Mouse (Mus musculus) midbrain, embryonic 12.5 days (tissue): ENCODE data around the gene Ddost. TPM values are rescaled to one million over a fixed set of nuclear protein-coding genes. Genes with fewer than 3 reads are reported as not detected.

Source experiments
- ATAC-seq: fragments of 200-750 bp; cut with Nextera tagmentation; 2 replicates; pipeline ENCODE4 v1.8.0; 2017; ENCODE audit warnings: low read depth, moderate TSS enrichment, moderate library complexity; ENCODE audit not compliant: low FRiP score
- H3K27ac ChIP-seq: fragments of 300-500 bp; sonication (generic); replicated peaks from 2 replicates; pipeline ENCODE4 v1.5.1; 2016; ENCODE audit warnings: mild to moderate bottlenecking
- H3K27me3 ChIP-seq: fragments of 300-500 bp; sonication (generic); 2 replicates; pipeline ENCODE4 v1.6.1; 2016; ENCODE audit warnings: mild to moderate bottlenecking
- H3K36me3 ChIP-seq: fragments of 300-500 bp; sonication (generic); 2 replicates; pipeline ENCODE4 v1.6.1; 2016
- H3K4me1 ChIP-seq: fragments of 300-500 bp; sonication (generic); 2 replicates; pipeline ENCODE4 v1.6.1; 2016
- H3K4me2 ChIP-seq: fragments of 300-500 bp; sonication (generic); replicated peaks from 2 replicates; pipeline ENCODE4 v1.6.1; 2016; ENCODE audit warnings: mild to moderate bottlenecking, moderate library complexity
- H3K4me3 ChIP-seq: fragments of 300-500 bp; sonication (generic); 2 replicates; pipeline ENCODE4 v1.5.1; 2016; ENCODE audit warnings: mild to moderate bottlenecking
- H3K9ac ChIP-seq: fragments of 300-500 bp; sonication (generic); replicated peaks from 2 replicates; pipeline ENCODE4 v1.6.1; 2016; ENCODE audit warnings: mild to moderate bottlenecking, moderate library complexity
- H3K9me3 ChIP-seq: fragments of 300-500 bp; sonication (generic); 2 replicates; pipeline ENCODE4 v1.6.1; 2016; ENCODE audit warnings: mild to moderate bottlenecking
- WGBS: fragments of 180-500 bp; shearing (Covaris S2); methylation state at CpG from one replicate; pipeline ENCODE4 v1.1.7; 2016; 5-methylcytosine and 5-hydroxymethylcytosine counted together
- polyA plus RNA-seq: library from polyadenylated mRNA; unstranded; fragments of >200 nt; fragmentation: Nextera tagmentation; extraction: Ambion mirVana; gene quantifications from 2 replicates; pipeline ENCODE4 v1.2.1, GENCODE M21; 2016

Ddost gene
- polyA plus RNA-seq, 1 experiment from 2014 or later: 216 TPM

DNA sequence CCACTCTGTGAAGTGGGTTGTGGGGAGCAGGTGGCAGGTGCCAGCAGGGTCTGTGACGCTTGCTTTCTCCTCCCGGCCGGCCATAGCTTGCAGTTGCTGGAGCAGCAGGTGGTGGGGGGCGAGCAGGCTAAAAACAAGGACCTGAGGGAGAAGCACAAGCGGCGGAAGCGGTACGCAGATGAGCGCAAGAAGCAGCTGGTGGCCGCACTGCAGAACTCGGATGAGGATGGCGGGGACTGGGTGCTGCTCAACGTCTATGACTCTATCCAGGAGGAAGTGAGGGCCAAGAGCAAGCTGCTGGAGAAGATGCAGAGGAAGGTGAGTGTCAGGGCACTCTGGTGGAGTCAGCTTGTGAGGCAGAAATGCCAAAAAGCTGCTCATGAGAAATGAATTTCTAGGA is 12.5 kb upstream of the Ddost start:
- no peaks in the 10 kb centered on the region for H3K27me3 ChIP-seq
- no peak for ATAC-seq
- no peak overlapping the region for H3K4me3 ChIP-seq
- H3K27ac ChIP-seq: no peak overlapping the region
- H3K4me1 ChIP-seq: no peaks in the 10 kb centered on the region
- no peaks in the 10 kb centered on the region for H3K9me3 ChIP-seq
- no peaks in the 10 kb centered on the region for H3K36me3 ChIP-seq
- H3K4me2 ChIP-seq: no peak overlapping the region
- H3K9ac ChIP-seq: no peak overlapping the region
- WGBS: 86% methylated on average over 13 of the region's 13 CpGs

DNA sequence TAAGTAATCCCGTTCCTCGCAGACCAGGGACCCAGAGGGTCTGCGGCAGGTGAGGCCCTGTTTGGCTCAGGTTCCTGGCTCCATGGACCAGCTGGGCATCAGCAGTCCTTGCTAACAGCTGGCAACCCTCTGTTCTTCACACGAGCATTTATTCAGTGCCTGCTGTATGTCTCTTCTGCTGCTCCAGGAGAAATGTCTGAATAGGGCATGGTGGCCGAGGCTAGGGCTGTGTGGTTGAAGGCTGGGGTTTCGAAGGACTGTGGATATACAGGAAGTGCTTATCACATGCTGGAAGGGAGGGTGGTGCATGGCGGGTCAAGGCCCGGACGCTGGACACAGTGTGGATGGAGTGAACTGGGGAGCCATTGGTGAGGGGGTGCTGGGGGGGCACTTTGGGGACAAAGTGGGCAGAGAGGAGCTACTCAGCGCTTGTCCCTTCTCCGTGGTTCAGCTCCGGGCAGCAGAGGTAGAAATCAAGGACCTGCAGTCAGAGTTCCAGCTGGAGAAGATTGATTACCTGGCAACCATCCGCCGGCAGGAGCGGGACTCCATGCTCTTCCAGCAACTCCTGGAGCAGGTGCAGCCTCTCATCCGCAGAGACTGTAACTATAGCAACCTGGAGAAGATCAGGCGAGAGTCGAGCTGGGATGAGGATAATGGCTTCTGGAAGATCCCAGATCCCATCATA is 11.1 kb upstream of the Ddost start:
- H3K9ac ChIP-seq: no peak overlapping the region
- ATAC-seq: no peak
- H3K4me2 ChIP-seq: no peak overlapping the region
- H3K27ac ChIP-seq: peak overlapping the region; percentile 58
- H3K4me3 ChIP-seq: no peak overlapping the region
- H3K4me1 ChIP-seq: no peaks in the 10 kb centered on the region
- WGBS: 76% methylated on average over 18 of the region's 18 CpGs
- H3K27me3 ChIP-seq: no peaks in the 10 kb centered on the region
- H3K36me3 ChIP-seq: no peaks in the 10 kb centered on the region
- H3K9me3 ChIP-seq: no peaks in the 10 kb centered on the region

DNA sequence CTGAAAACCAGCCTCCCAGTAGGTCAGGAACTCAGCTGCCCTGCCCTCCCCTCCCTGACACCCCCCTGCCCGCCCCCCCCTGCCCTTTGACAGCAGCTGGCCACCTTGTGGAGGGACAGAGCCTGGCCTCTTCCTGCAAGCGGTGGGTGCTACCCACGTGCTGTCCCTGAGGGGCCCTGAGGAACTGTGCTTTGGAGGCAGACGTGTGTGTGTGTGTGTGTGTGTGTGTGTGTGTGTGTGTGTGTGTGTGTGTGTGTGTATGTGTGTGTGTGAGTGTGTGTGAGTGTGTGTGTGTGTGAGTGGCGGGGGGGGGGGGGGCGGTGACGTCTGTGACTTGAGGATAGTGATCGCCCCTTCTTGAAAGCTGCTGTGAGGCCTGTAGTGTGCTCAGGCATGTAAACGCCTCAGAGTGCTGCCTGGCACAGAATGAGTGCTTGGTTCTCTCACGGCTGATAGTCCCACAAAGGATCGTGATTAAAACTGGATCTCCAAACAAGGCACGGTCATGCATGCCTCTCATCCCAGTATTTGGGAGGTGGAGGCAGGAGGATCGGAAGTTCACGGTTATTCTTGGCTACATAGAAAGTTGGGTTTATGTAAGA is 10.5 kb upstream of the Ddost start:
- Histone ChIP-seq H3K27ac (peak overlapping the region; percentile 58), H3K4me1 (no peaks in the 10 kb centered on the region), H3K9ac (no peak overlapping the region), H3K36me3 (no peaks in the 10 kb centered on the region), H3K27me3 (no peaks in the 10 kb centered on the region), H3K4me3 (no peak overlapping the region), H3K4me2 (no peak overlapping the region), H3K9me3 (no peaks in the 10 kb centered on the region)
- ATAC-seq: peak; percentile 27; the same call in 1 of the 2 replicates
- WGBS: 79% methylated on average over 10 of the region's 14 CpGs

GRCm38 (mm10) chr4:138301271-138301780 is 3.2 kb upstream of the Ddost start:
- H3K4me2 ChIP-seq: no peak overlapping the region
- ATAC-seq: no peak
- no peak overlapping the region for H3K9ac ChIP-seq
- no peak overlapping the region for H3K4me3 ChIP-seq
- H3K36me3 ChIP-seq: no peaks in the 10 kb centered on the region
- peaks cover 19% of the 10 kb centered on the region for H3K4me1 ChIP-seq
- H3K27me3 ChIP-seq: no peaks in the 10 kb centered on the region
- H3K27ac ChIP-seq: no peak overlapping the region
- H3K9me3 ChIP-seq: no peaks in the 10 kb centered on the region
- WGBS: 90% methylated on average over 10 of the region's 10 CpGs

- Histone ChIP-seq H3K27ac (no peak overlapping the region), H3K27me3 (no peaks in the 10 kb centered on the region), H3K9ac (no peak overlapping the region), H3K36me3 (peaks cover 15% of the 10 kb centered on the region; the same call in 1 of the 2 replicates), H3K4me1 (peaks cover 22% of the 10 kb centered on the region), H3K9me3 (no peaks in the 10 kb centered on the region), H3K4me2 (peak overlapping the region; percentile 79; the same call in 1 of the 2 replicates), H3K4me3 (no peak overlapping the region)
- ATAC-seq: no peak
- WGBS: 97% methylated on average over 3 of the region's 3 CpGs
These were observed 1.5 kb upstream of the Ddost start for GRCm38 (mm10) chr4:138303011-138303410.

GRCm38 (mm10) chr4:138303742-138304141 is 788 bp upstream of the Ddost start:
- peak overlapping the region; percentile 59 for H3K9ac ChIP-seq
- H3K27ac ChIP-seq: peak overlapping the region; percentile 75
- no peaks in the 10 kb centered on the region for H3K27me3 ChIP-seq
- peaks cover 22% of the 10 kb centered on the region for H3K4me1 ChIP-seq
- WGBS: 18% methylated on average over 18 of the region's 18 CpGs
- ATAC-seq: no peak
- no peaks in the 10 kb centered on the region for H3K9me3 ChIP-seq
- peak overlapping the region; percentile 79 for H3K4me2 ChIP-seq
- peak overlapping the region; percentile 98 for H3K4me3 ChIP-seq
- H3K36me3 ChIP-seq: peaks cover 22% of the 10 kb centered on the region; the same call in 1 of the 2 replicates

DNA sequence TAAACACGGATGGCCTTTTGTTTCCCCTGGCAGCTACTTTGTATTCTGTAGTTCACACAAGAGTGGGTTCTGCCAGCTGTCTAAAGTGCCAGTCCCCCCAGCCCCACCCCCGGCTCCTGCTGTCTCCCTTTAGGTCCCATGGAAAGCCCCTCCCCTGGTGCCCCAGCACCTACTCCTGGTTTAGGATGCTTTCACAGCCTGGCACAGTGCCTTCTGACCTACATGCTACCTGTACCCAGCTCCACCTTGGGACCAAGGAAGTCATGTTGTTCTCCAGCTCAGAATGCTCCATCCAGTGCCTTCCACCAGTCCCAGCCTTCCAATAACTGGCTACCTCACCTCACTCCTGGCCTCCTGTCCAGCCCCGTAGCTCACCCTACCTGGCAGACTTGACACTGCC is 2.5 kb downstream of the Ddost start:
- no peak for ATAC-seq
- no peak overlapping the region for H3K4me3 ChIP-seq
- no peaks in the 10 kb centered on the region for H3K9me3 ChIP-seq
- H3K9ac ChIP-seq: no peak overlapping the region
- H3K4me1 ChIP-seq: peaks cover 22% of the 10 kb centered on the region
- no peaks in the 10 kb centered on the region for H3K27me3 ChIP-seq
- WGBS: 85% methylated on average over 3 of the region's 3 CpGs
- H3K4me2 ChIP-seq: no peak overlapping the region
- H3K36me3 ChIP-seq: peaks cover 53% of the 10 kb centered on the region
- no peak overlapping the region for H3K27ac ChIP-seq

DNA sequence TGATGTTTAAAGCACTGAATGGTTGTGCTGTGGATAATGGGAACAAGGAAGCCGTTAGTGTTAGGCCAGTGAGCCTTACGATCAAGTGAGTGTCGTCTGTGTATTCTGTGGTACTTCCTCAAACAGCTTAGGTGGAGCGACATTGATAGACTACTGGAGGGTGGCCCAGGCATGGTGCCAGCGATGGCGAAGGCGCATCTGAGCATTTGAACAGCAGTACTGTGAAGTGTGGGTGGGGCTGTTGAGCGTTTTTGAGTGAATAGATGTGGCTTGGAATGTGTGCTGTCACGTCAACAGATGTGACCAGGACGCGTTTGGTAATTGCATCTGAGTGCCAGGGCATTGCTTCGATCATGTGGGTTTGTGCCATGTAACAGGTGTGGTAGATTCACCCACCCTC is 3.2 kb downstream of the Ddost start:
- Histone ChIP-seq H3K27ac (no peak overlapping the region), H3K4me1 (peaks cover 22% of the 10 kb centered on the region), H3K27me3 (no peaks in the 10 kb centered on the region), H3K36me3 (peaks cover 60% of the 10 kb centered on the region), H3K9ac (no peak overlapping the region), H3K9me3 (no peaks in the 10 kb centered on the region), H3K4me2 (no peak overlapping the region), H3K4me3 (no peak overlapping the region)
- WGBS: 93% methylated on average over 12 of the region's 12 CpGs
- ATAC-seq: no peak

GRCm38 (mm10) chr4:138310311-138310910 is 5.9 kb downstream of the Ddost start:
- Histone ChIP-seq H3K4me3 (no peak overlapping the region), H3K27me3 (no peaks in the 10 kb centered on the region), H3K4me1 (peaks cover 10% of the 10 kb centered on the region), H3K4me2 (no peak overlapping the region), H3K27ac (no peak overlapping the region), H3K36me3 (peaks cover 87% of the 10 kb centered on the region), H3K9ac (no peak overlapping the region), H3K9me3 (no peaks in the 10 kb centered on the region)
- no peak for ATAC-seq
- WGBS: 96% methylated on average over 19 of the region's 19 CpGs

GRCm38 (mm10) chr4:138311595-138311994 is 7.1 kb downstream of the Ddost start:
- Histone ChIP-seq H3K4me1 (0 out of 2 replicates have a peak, but pooled peaks cover 1% of the 10 kb centered on the region), H3K4me2 (no peak overlapping the region), H3K9me3 (no peaks in the 10 kb centered on the region), H3K4me3 (no peak overlapping the region), H3K27me3 (no peaks in the 10 kb centered on the region), H3K9ac (no peak overlapping the region), H3K36me3 (peaks cover 96% of the 10 kb centered on the region), H3K27ac (no peak overlapping the region)
- WGBS: 71% methylated on average over 8 of the region's 8 CpGs
- 0 out of 2 replicates have a peak, but pooled peaks have one; percentile 12 for ATAC-seq

- Histone ChIP-seq H3K9ac (no peak overlapping the region), H3K4me1 (no peaks in the 10 kb centered on the region), H3K27ac (no peak overlapping the region), H3K9me3 (no peaks in the 10 kb centered on the region), H3K36me3 (peaks cover 96% of the 10 kb centered on the region), H3K4me3 (no peak overlapping the region), H3K4me2 (no peak overlapping the region), H3K27me3 (no peaks in the 10 kb centered on the region)
- WGBS: 94% methylated on average over 3 of the region's 3 CpGs
- ATAC-seq: no peak
These were observed 7.6 kb downstream of the Ddost start for GRCm38 (mm10) chr4:138312105-138312504.

DNA sequence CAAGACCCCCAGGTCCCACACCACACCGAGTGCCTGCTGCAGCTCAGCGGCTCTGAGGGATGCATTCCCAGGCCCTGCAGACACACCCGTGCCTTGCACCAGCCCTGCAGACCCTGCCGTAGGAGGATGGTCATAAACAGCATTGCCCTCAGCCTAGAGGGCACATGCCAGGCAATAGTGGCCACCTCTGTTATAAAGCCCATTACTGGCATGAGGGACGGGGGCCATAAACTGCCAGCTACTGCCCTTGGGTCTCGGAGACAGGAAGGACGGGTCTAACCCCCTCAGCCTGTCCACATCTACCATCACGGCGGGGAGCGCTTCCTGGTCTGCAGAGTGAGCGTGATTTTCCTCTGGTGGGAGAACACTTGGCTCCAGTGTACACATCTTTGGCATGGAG is 8.5 kb downstream of the Ddost start:
- peaks cover 89% of the 10 kb centered on the region for H3K36me3 ChIP-seq
- no peak for ATAC-seq
- H3K9ac ChIP-seq: no peak overlapping the region
- H3K27ac ChIP-seq: no peak overlapping the region
- no peaks in the 10 kb centered on the region for H3K27me3 ChIP-seq
- WGBS: 91% methylated on average over 11 of the region's 11 CpGs
- no peaks in the 10 kb centered on the region for H3K9me3 ChIP-seq
- no peak overlapping the region for H3K4me3 ChIP-seq
- H3K4me2 ChIP-seq: no peak overlapping the region
- no peaks in the 10 kb centered on the region for H3K4me1 ChIP-seq
